8 mouse cellular contexts compared by ENCODE assay signal in genomic region chr13:55468851-55469560, GRCm38 (mm10). TPM values are rescaled to one million over a fixed set of nuclear protein-coding genes. Genes with fewer than 3 reads are reported as not detected.
DNase-seq lines count a peak whose midpoint lies in the region; TF ChIP-seq lines count a peak whose summit lies in the region.
"Had no signal": no experiment of that assay in that cellular context is flagged by ENCODE, and none has a peak within 500 bp of the region (broad histone marks: within the 10 kb centered on the region; RNA-seq: fewer than 3 reads in every experiment).

No protein-coding gene starts in this region.

- TF ChIP-seq EP300 in MEL (IDR thresholded peaks at IDR 0.05; ENCODE audit: low read depth in 1 of 2, low read length in 2 of 2), result no peak

- peak in 2 of 3 experiments; percentile 32 to 34; a peak in 5 of 6 replicates for TF ChIP-seq CTCF in MEL (IDR thresholded peaks at IDR 0.05 in 2 of 3, conservative IDR thresholded peaks at IDR 0.05 in 1 of 3; ENCODE audit: control insufficient read depth in 1 of 3, insufficient read depth in 1 of 3, low read depth in 2 of 3, low read length in 3 of 3, poor library complexity in 1 of 3, severe bottlenecking in 1 of 3)

- DNase-seq in kidney, postnatal 10 days, result peak; percentile 81
- DNase-seq in kidney, adult 8-10 months, result no peak
- DNase-seq in MEL (ENCODE audit: low read depth, low spot score), result no peak
- DNase-seq in embryo, embryonic 10 days (ENCODE audit: low spot score), result peak; percentile 64
- peak; percentile 67 for DNase-seq in lung, postnatal 14 days
- DNase-seq in urinary bladder, postnatal 36 days (ENCODE audit: low spot score in 2 of 2), result no peak
- no peak for DNase-seq in T-cell, adult 2 months (ENCODE audit: low spot score)

- H3K9ac ChIP-seq in MEL (ENCODE audit: control insufficient read depth, low read depth, low read length, poor library complexity, severe bottlenecking), result no peak overlapping the region

- H3K9me3 ChIP-seq in MEL (replicated peaks; ENCODE audit: insufficient read depth, low read length), result no peaks in the 10 kb centered on the region
- H3K9me3 ChIP-seq: neural tube, embryonic 13.5 days had no signal

- TF ChIP-seq POLR2A in MEL (IDR thresholded peaks at IDR 0.05; ENCODE audit: control insufficient read depth in 1 of 2, insufficient read depth in 1 of 2, low read depth in 1 of 2, low read length in 2 of 2, poor library complexity in 1 of 2), result peak in 1 of 2 experiments; percentile 1; a peak in 1 of 4 replicates

- H3K4me3 ChIP-seq in MEL (ENCODE audit: control insufficient read depth in 1 of 2, insufficient read depth in 1 of 2, low read depth in 2 of 2, low read length in 2 of 2), result no peak overlapping the region
- H3K4me3 ChIP-seq: neural tube, embryonic 13.5 days had no signal

- TF ChIP-seq RAD21 in MEL (IDR thresholded peaks at IDR 0.05; ENCODE audit: low read depth, low read length), result peak; percentile 15

- no peak overlapping the region for H3K27ac ChIP-seq in MEL (ENCODE audit: control insufficient read depth, low read depth, low read length)
- H3K27ac ChIP-seq: neural tube, embryonic 13.5 days had no signal

- H3K79me2 ChIP-seq in MEL (ENCODE audit: control insufficient read depth, insufficient read depth, low read length, poor library complexity), result no peaks in the 10 kb centered on the region; the same call in 1 of the 2 replicates

- no peaks in the 10 kb centered on the region for H3K36me3 ChIP-seq in MEL (ENCODE audit: control insufficient read depth in 1 of 2, insufficient read depth in 2 of 2, low read length in 2 of 2)

- H3K27me3 ChIP-seq in MEL (ENCODE audit: control insufficient read depth in 1 of 2, insufficient read depth in 2 of 2, low read length in 2 of 2), result no peaks in the 10 kb centered on the region
- H3K27me3 ChIP-seq: neural tube, embryonic 13.5 days had no signal

- no peaks in the 10 kb centered on the region; a peak in 2 of 4 replicates for H3K4me1 ChIP-seq in MEL (ENCODE audit: control insufficient read depth in 1 of 2, insufficient read depth in 2 of 2, low read length in 2 of 2)

TF ChIP-seq in MEL, 35 proteins besides CTCF, POLR2A, EP300 and RAD21:
- TF ChIP-seq MXI1 (IDR thresholded peaks at IDR 0.05; ENCODE audit: low read depth, low read length) (no peak), SMC3 (IDR thresholded peaks at IDR 0.05; ENCODE audit: low read depth, low read length) (peak; percentile 33)
TF ChIP-seq in MEL: peak in this region for 1.

RNA-seq across cellular contexts. Expression of gene Prr7, which starts 4.9 kb away (rescaled TPM):
- total RNA-seq in MEL (2012; rRNA removed), result 2.4 and 2.7 TPM in 2 replicates
- 1 to 10 TPM in 1 of 2 experiments, not detected in 1; 8.7 TPM for polyA plus RNA-seq in MEL (2012; ENCODE audit: insufficient read depth in 1 of 2, insufficient read length in 2 of 2, low read depth in 1 of 2, low replicate concordance in 2 of 2, missing spikeins in 1 of 2)

RNA-seq across cellular contexts. Expression of gene Dbn1, which starts 18.9 kb away (rescaled TPM):
- total RNA-seq in MEL (2012; rRNA removed), result 0.04 and 0.10 TPM in 2 replicates
- under 1 TPM in 1 of 2 experiments, not detected in 1; 0.53 TPM for polyA plus RNA-seq in MEL (2012; ENCODE audit: insufficient read depth in 1 of 2, insufficient read length in 2 of 2, low read depth in 1 of 2, low replicate concordance in 2 of 2, missing spikeins in 1 of 2)

RNA-seq across cellular contexts. Expression of gene Grk6, which starts 24.1 kb away (rescaled TPM):
- total RNA-seq in MEL (2012; rRNA removed), result 75.9 and 83.2 TPM in 2 replicates
- polyA plus RNA-seq in MEL (2012; ENCODE audit: insufficient read depth in 1 of 2, insufficient read length in 2 of 2, low read depth in 1 of 2, low replicate concordance in 2 of 2, missing spikeins in 1 of 2), result 10 to 100 TPM in 1 of 2 experiments, not detected in 1; 96.7 TPM

RNA-seq across cellular contexts. Expression of gene F12, which starts 42.4 kb away (rescaled TPM):
- not detected in 2 replicates for total RNA-seq in MEL (2012; rRNA removed)
- polyA plus RNA-seq in MEL (2012; ENCODE audit: insufficient read depth in 1 of 2, insufficient read length in 2 of 2, low read depth in 1 of 2, low replicate concordance in 2 of 2, missing spikeins in 1 of 2), result not detected
- polyA plus RNA-seq: neural tube, embryonic 13.5 days had no signal

RNA-seq across cellular contexts. Expression of gene Pdlim7, which starts 44.5 kb away (rescaled TPM):
- total RNA-seq in MEL (2012; rRNA removed), result 12.3 and 15.7 TPM in 2 replicates
- 10 to 100 TPM in 1 of 2 experiments, not detected in 1; 40.6 TPM for polyA plus RNA-seq in MEL (2012; ENCODE audit: insufficient read depth in 1 of 2, insufficient read length in 2 of 2, low read depth in 1 of 2, low replicate concordance in 2 of 2, missing spikeins in 1 of 2)

Comparison
In these comparisons a context has a peak if more than half of its experiments do, and no peak if none do; other contexts are left out.
1. DNase-seq: peak in kidney, postnatal 10 days (single experiment), embryo, embryonic 10 days (single experiment) and lung, postnatal 14 days (single experiment); none in kidney, adult 8-10 months (0 of 2), MEL (single experiment), urinary bladder, postnatal 36 days (0 of 2) and T-cell, adult 2 months (single experiment).